In the genomic region with DNA sequence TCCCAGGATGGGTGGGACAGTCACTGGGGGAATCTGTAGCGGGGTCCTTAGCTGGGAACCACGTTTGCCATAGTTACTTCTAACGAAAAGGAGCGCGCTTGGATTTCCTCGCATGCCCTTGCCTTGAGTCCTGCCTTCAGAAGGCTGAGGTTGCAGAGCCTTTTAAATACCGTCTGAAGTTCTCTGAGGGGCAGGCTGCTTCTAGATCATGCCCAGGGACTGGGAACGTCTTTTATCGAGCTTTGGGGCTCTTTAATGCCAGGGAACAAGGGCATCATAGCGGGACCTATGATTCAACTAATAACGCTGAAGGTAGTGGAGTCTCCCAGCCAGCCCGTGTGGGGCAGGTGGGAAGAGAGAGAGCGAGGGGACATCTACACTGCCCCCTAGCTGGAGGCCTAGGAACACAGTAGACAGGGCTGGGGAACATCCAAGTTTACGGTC, we compare ENCODE assay signal across 8 mouse cellular contexts.
DNase-seq lines count a peak whose midpoint lies in the region; ATAC-seq lines count a peak whose summit lies in the region.

No protein-coding gene starts in this region.

- WGBS in forebrain, embryonic 12.5 days, result 3% methylated on average over 14 of the region's 14 CpGs
- 3% methylated on average over 14 of the region's 14 CpGs for WGBS in intestine, embryonic 16.5 days
- WGBS in lung, embryonic 16.5 days, result 3% methylated on average over 14 of the region's 14 CpGs

- peak; percentile 77 for ATAC-seq in forebrain, embryonic 12.5 days (ENCODE audit: low FRiP score)
- peak; percentile 62; the same call in 1 of the 2 replicates for ATAC-seq in intestine, embryonic 16.5 days
- ATAC-seq in lung, embryonic 16.5 days (ENCODE audit: low read depth), result no peak

- peak; percentile 33 to 46 for DNase-seq in CD8-positive naive resting alpha-beta T cell, adult 2 months (ENCODE audit: low read depth in 2 of 2, low spot score in 2 of 2)
- DNase-seq in ZHBTc4 (ENCODE audit: low read depth, low spot score), result peak; percentile 70
- peak; percentile 7 to 15 for DNase-seq in thymus, adult 18-20 months
- no peak for DNase-seq in urinary bladder, postnatal 14 days (ENCODE audit: low spot score)
- no peak for DNase-seq in ovary, adult 18-20 months (ENCODE audit: low spot score)

- peak overlapping the region; percentile 28 for H3K4me3 ChIP-seq in forebrain, embryonic 12.5 days (replicated peaks)
- peak overlapping the region; percentile 15; the same call in 1 of the 2 replicates for H3K4me3 ChIP-seq in intestine, embryonic 16.5 days (ENCODE audit: low read length)
- H3K4me3 ChIP-seq in lung, embryonic 16.5 days (ENCODE audit: low read length), result peak overlapping the region; percentile 18; the same call in 1 of the 2 replicates

- peak overlapping the region; percentile 57 for H3K4me2 ChIP-seq in forebrain, embryonic 12.5 days
- H3K4me2 ChIP-seq in intestine, embryonic 16.5 days (ENCODE audit: low read depth, low read length), result peak overlapping the region; percentile 44
- H3K4me2 ChIP-seq in lung, embryonic 16.5 days (ENCODE audit: low read depth, low read length), result peak overlapping the region; percentile 43

- H3K36me3 ChIP-seq in forebrain, embryonic 12.5 days (replicated peaks), result no peaks in the 10 kb centered on the region
- no peaks in the 10 kb centered on the region for H3K36me3 ChIP-seq in intestine, embryonic 16.5 days (ENCODE audit: control insufficient read depth, insufficient read depth, low read length)
- no peaks in the 10 kb centered on the region for H3K36me3 ChIP-seq in lung, embryonic 16.5 days (ENCODE audit: control insufficient read depth, insufficient read depth, low read length)

- H3K27me3 ChIP-seq in forebrain, embryonic 12.5 days, result peaks cover 45% of the 10 kb centered on the region
- H3K27me3 ChIP-seq in intestine, embryonic 16.5 days (replicated peaks; ENCODE audit: control insufficient read depth, insufficient read depth, low read length), result no peaks in the 10 kb centered on the region
- H3K27me3 ChIP-seq in lung, embryonic 16.5 days (ENCODE audit: control insufficient read depth, insufficient read depth, low read depth, low read length), result peaks cover 10% of the 10 kb centered on the region

- H3K27ac ChIP-seq in forebrain, embryonic 12.5 days, result 0 out of 2 replicates have a peak overlapping the region, but pooled peaks have one; percentile 36
- H3K27ac ChIP-seq in intestine, embryonic 16.5 days (ENCODE audit: low read length), result no peak overlapping the region
- H3K27ac ChIP-seq in lung, embryonic 16.5 days (ENCODE audit: low read length), result no peak overlapping the region

- H3K4me1 ChIP-seq in forebrain, embryonic 12.5 days, result peaks cover 25% of the 10 kb centered on the region
- H3K4me1 ChIP-seq in intestine, embryonic 16.5 days (ENCODE audit: control insufficient read depth, insufficient read depth, low read length), result peaks cover 3% of the 10 kb centered on the region; the same call in 1 of the 2 replicates
- no peaks in the 10 kb centered on the region for H3K4me1 ChIP-seq in lung, embryonic 16.5 days (replicated peaks; ENCODE audit: control insufficient read depth, insufficient read depth, low read length)

- peak overlapping the region; percentile 41 for H3K9ac ChIP-seq in forebrain, embryonic 12.5 days
- no peak overlapping the region for H3K9ac ChIP-seq in intestine, embryonic 16.5 days (ENCODE audit: low read depth, low read length)
- no peak overlapping the region for H3K9ac ChIP-seq in lung, embryonic 16.5 days (ENCODE audit: low read length)

- H3K9me3 ChIP-seq in forebrain, embryonic 12.5 days, result no peaks in the 10 kb centered on the region
- H3K9me3 ChIP-seq in intestine, embryonic 16.5 days (ENCODE audit: control insufficient read depth, low read length), result no peaks in the 10 kb centered on the region
- no peaks in the 10 kb centered on the region for H3K9me3 ChIP-seq in lung, embryonic 16.5 days (ENCODE audit: control insufficient read depth, low read length)

Comparison
In these comparisons a context has a peak if more than half of its experiments do, and no peak if none do; other contexts are left out.
1. DNase-seq: peak in CD8-positive naive resting alpha-beta T cell, adult 2 months (2 of 2), ZHBTc4 (single experiment) and thymus, adult 18-20 months (2 of 2); none in urinary bladder, postnatal 14 days (single experiment) and ovary, adult 18-20 months (single experiment).
2. Peak in every context shown above with its lines, with median percentiles within 50 percentile points of each other: H3K4me2 ChIP-seq and H3K4me3 ChIP-seq.